Mouse (Mus musculus): Measurements from ENCODE around the gene Ptk7. TPM values are rescaled to one million over a fixed set of nuclear protein-coding genes. Genes with fewer than 3 reads are reported as not detected.
"Not testable (repeated sequence)": the region's sequence is repeated elsewhere in the genome, so short reads cannot be mapped to it uniquely, and the experiment has no call there.

The Ptk7 gene
- polyA plus RNA-seq, 1 experiment from 2014 or later: 99.3 TPM

DNA sequence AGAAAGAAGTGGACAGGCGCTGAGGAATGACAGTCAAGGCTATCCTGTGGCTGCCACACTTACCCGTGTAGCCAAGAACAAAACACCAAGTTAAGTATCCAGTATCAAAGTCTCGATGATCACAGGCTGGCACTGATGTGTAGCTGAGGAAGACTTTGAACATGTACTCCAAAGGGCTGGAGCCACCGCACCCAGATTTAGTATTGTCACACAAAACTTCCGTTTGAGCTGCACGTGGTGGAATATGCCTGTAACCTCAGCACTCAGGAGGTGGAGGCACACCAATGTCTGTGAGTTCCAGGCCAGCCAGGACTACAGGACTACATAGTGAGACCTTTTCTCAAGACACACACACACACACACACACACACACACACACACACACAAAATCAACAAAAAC is 70.2 kb downstream of the Ptk7 start:
- Histone ChIP-seq H3K27ac (ENCODE audit: low read depth) (no peak overlapping the region), H3K4me2 (no peak overlapping the region), H3K9ac (no peak overlapping the region), H3K4me1 (ENCODE audit: insufficient read depth) (peaks cover 12% of the 10 kb centered on the region), H3K27me3 (ENCODE audit: insufficient read depth, low read length) (no peaks in the 10 kb centered on the region), H3K4me3 (ENCODE audit: low read depth, low read length) (no peak overlapping the region), H3K9me3 (ENCODE audit: low read depth, low read length) (no peaks in the 10 kb centered on the region), H3K36me3 (ENCODE audit: insufficient read depth) (peaks cover 14% of the 10 kb centered on the region)
- WGBS: 93% methylated on average over 6 of the region's 6 CpGs
- no peak for ATAC-seq (ENCODE audit: insufficient read depth)
- DNase-seq: no peak
- no peak for TF ChIP-seq CTCF (IDR thresholded peaks at IDR 0.05; ENCODE audit: low read depth)

GRCm38 (mm10) chr17:46558151-46558550 is 71.2 kb downstream of the Ptk7 start:
- WGBS: 74% methylated on average over 5 of the region's 5 CpGs
- no peak overlapping the region for H3K4me3 ChIP-seq (ENCODE audit: low read depth, low read length)
- H3K27me3 ChIP-seq (ENCODE audit: insufficient read depth, low read length): no peaks in the 10 kb centered on the region
- ATAC-seq (ENCODE audit: insufficient read depth) (no peak), DNase-seq (no peak)
- H3K4me1 ChIP-seq (ENCODE audit: insufficient read depth): peaks cover 20% of the 10 kb centered on the region
- H3K9ac ChIP-seq: no peak overlapping the region
- no peaks in the 10 kb centered on the region for H3K9me3 ChIP-seq (ENCODE audit: low read depth, low read length)
- H3K36me3 ChIP-seq (ENCODE audit: insufficient read depth): peaks cover 6% of the 10 kb centered on the region; the same call in 1 of the 2 replicates
- no peak for TF ChIP-seq CTCF (IDR thresholded peaks at IDR 0.05; ENCODE audit: low read depth)
- H3K4me2 ChIP-seq: no peak overlapping the region
- peak overlapping the region; percentile 89 for H3K27ac ChIP-seq (ENCODE audit: low read depth)

DNA sequence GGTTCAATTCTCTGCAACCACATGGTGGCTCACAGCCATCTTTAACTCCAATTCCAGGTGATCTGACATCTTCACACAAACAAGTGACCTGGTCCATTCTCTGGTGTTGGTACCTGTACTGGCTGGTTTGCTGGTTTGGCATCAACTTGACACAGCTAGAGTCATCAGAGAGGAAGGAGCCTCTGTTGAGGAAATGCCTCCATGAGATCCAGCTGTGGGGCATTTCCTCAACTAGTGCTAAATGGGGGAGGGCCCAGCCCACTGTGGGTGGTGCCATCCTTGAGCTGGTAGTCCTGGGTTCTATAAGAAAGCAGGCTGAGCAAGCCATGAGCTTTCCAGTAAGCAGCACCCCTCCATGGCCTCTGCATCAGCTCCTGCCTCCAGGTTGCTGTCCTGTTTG is 72.0 kb downstream of the Ptk7 start:
- not testable (repeated sequence) for DNase-seq; H3K36me3 ChIP-seq (ENCODE audit: insufficient read depth); H3K9ac ChIP-seq; H3K27me3 ChIP-seq (ENCODE audit: insufficient read depth, low read length); H3K9me3 ChIP-seq (ENCODE audit: low read depth, low read length); ATAC-seq (ENCODE audit: insufficient read depth); H3K4me3 ChIP-seq (ENCODE audit: low read depth, low read length)
- H3K4me1 ChIP-seq (ENCODE audit: insufficient read depth): peaks cover 20% of the 10 kb centered on the region
- peak overlapping the region; percentile 84 for H3K4me2 ChIP-seq
- peak overlapping the region; percentile 89 for H3K27ac ChIP-seq (ENCODE audit: low read depth)

GRCm38 (mm10) chr17:46556584-46556945 is 72.7 kb downstream of the Ptk7 start:
- peaks cover 14% of the 10 kb centered on the region for H3K36me3 ChIP-seq (ENCODE audit: insufficient read depth)
- H3K27ac ChIP-seq (ENCODE audit: low read depth): peak overlapping the region; percentile 89
- no peaks in the 10 kb centered on the region for H3K9me3 ChIP-seq (ENCODE audit: low read depth, low read length)
- no peaks in the 10 kb centered on the region for H3K27me3 ChIP-seq (ENCODE audit: insufficient read depth, low read length)
- TF ChIP-seq CTCF (IDR thresholded peaks at IDR 0.05; ENCODE audit: low read depth): 0 out of 2 replicates have a peak, but pooled peaks have one; percentile 0
- peak overlapping the region; percentile 24 for H3K9ac ChIP-seq
- DNase-seq (peak; percentile 95), ATAC-seq (ENCODE audit: insufficient read depth) (peak; percentile 67)
- under 1% methylated on average over 11 of the region's 11 CpGs for WGBS
- H3K4me1 ChIP-seq (ENCODE audit: insufficient read depth): peaks cover 20% of the 10 kb centered on the region
- peak overlapping the region; percentile 95 for H3K4me3 ChIP-seq (ENCODE audit: low read depth, low read length)
- peak overlapping the region; percentile 84 for H3K4me2 ChIP-seq

GRCm38 (mm10) chr17:46555673-46556583 is 73.4 kb downstream of the Ptk7 start, which contains the start of gene Srf:
Srf (minus strand) TSS chr17:46556175.
- peak; percentile 21; the same call in 1 of the 2 replicates for TF ChIP-seq CTCF (IDR thresholded peaks at IDR 0.05; ENCODE audit: low read depth)
- H3K4me2 ChIP-seq: peak within 1 kb of the TSS; percentile 84
- peaks cover 20% of the 10 kb centered on the region for H3K36me3 ChIP-seq (ENCODE audit: insufficient read depth)
- peaks cover 20% of the 10 kb centered on the region for H3K4me1 ChIP-seq (ENCODE audit: insufficient read depth)
- no peaks in the 10 kb centered on the region for H3K9me3 ChIP-seq (ENCODE audit: low read depth, low read length)
- ATAC-seq (ENCODE audit: insufficient read depth) (peak; percentile 92), DNase-seq (peak; percentile 99)
- H3K27ac ChIP-seq (ENCODE audit: low read depth): peak within 1 kb of the TSS; percentile 97
- H3K27me3 ChIP-seq (ENCODE audit: insufficient read depth, low read length): no peaks in the 10 kb centered on the region
- peak within 1 kb of the TSS; percentile 98 for H3K9ac ChIP-seq
- 0% methylated on average over 87 of the region's 87 CpGs for WGBS
- H3K4me3 ChIP-seq (ENCODE audit: low read depth, low read length): peak within 1 kb of the TSS; percentile 95

- Histone ChIP-seq H3K27me3 (ENCODE audit: insufficient read depth, low read length) (no peaks in the 10 kb centered on the region), H3K4me1 (ENCODE audit: insufficient read depth) (peaks cover 20% of the 10 kb centered on the region), H3K4me3 (ENCODE audit: low read depth, low read length) (peak overlapping the region; percentile 95), H3K9ac (peak overlapping the region; percentile 98), H3K9me3 (ENCODE audit: low read depth, low read length) (no peaks in the 10 kb centered on the region), H3K36me3 (ENCODE audit: insufficient read depth) (peaks cover 28% of the 10 kb centered on the region), H3K4me2 (peak overlapping the region; percentile 84), H3K27ac (ENCODE audit: low read depth) (peak overlapping the region; percentile 97)
- ATAC-seq (ENCODE audit: insufficient read depth) (no peak), DNase-seq (peak; percentile 62)
- WGBS: under 1% methylated on average over 75 of the region's 75 CpGs
- TF ChIP-seq CTCF (IDR thresholded peaks at IDR 0.05; ENCODE audit: low read depth): no peak
Measured at GRCm38 (mm10) chr17:46554977-46555672, 74.2 kb downstream of the Ptk7 start.

DNA sequence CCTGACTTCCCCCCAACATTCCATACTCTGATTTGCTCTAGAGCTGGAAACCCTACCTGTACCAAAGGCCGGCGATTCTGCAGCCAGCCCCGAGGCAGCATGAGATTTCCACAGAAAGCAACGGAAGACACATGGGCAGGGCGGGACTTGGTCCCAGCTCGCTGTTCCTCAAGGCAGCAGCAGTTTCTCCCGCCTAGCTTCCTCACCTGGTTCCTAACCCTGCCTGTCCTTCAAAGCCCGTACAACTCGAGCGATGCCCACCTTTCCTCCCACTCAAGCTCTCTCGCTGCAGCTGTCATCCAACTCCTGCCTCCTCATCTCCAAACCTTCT is 74.7 kb downstream of the Ptk7 start:
- ATAC-seq (ENCODE audit: insufficient read depth) (no peak), DNase-seq (peak; percentile 59)
- H3K4me1 ChIP-seq (ENCODE audit: insufficient read depth): peaks cover 20% of the 10 kb centered on the region
- H3K4me3 ChIP-seq (ENCODE audit: low read depth, low read length): peak overlapping the region; percentile 95
- H3K9me3 ChIP-seq (ENCODE audit: low read depth, low read length): no peaks in the 10 kb centered on the region
- peak overlapping the region; percentile 98 for H3K9ac ChIP-seq
- WGBS: 0% methylated on average over 11 of the region's 11 CpGs
- H3K36me3 ChIP-seq (ENCODE audit: insufficient read depth): peaks cover 33% of the 10 kb centered on the region
- peak overlapping the region; percentile 97 for H3K27ac ChIP-seq (ENCODE audit: low read depth)
- H3K27me3 ChIP-seq (ENCODE audit: insufficient read depth, low read length): no peaks in the 10 kb centered on the region
- peak overlapping the region; percentile 84 for H3K4me2 ChIP-seq
- TF ChIP-seq CTCF (IDR thresholded peaks at IDR 0.05; ENCODE audit: low read depth): no peak

Measured in lung, embryonic 14.5 days (tissue).